Mouse (Mus musculus): ENCODE data around the gene Iqschfp. TPM values are rescaled to one million over a fixed set of nuclear protein-coding genes. Genes with fewer than 3 reads are reported as not detected.

Gene Iqschfp
- polyA plus RNA-seq, 1 experiment: not detected

DNA sequence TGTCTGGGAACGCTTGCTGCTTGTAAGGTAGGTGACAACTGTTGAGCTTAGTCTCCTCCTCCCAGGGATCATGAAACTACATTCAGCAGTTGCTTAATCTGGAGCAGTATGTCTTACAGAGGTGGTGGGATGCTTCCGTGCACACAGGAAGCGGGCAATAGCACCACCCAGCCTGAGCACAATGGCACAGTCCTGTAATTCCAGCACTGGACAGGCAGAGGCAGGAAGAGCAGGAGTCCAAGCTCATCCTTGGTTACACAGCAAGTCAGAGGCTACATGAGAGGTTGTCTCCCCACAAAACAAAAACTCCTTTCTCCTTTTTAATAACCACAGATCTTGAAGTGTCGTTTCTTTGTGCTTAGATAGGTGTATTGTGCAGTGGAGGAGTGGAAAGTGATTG, 619.7 kb downstream of the Iqschfp start:
- TF ChIP-seq POLR2A (IDR thresholded peaks at IDR 0.05; ENCODE audit: control insufficient read depth, extremely low read depth, insufficient read depth, low read length, poor library complexity) (no peak), CTCF (IDR thresholded peaks at IDR 0.05; ENCODE audit: borderline replicate concordance, control insufficient read depth, extremely low read depth, insufficient read depth, low read length, poor library complexity) (no peak)
- DNase-seq: no peak
- Histone ChIP-seq H3K4me1 (replicated peaks; ENCODE audit: control insufficient read depth, insufficient read depth, low read length) (no peaks in the 10 kb centered on the region), H3K4me3 (ENCODE audit: control insufficient read depth, insufficient read depth, low read length) (no peak overlapping the region), H3K36me3 (ENCODE audit: control insufficient read depth, insufficient read depth, low read length) (no peaks in the 10 kb centered on the region), H3K27ac (ENCODE audit: control insufficient read depth, insufficient read depth, low read length) (no peak overlapping the region), H3K27me3 (ENCODE audit: control insufficient read depth, insufficient read depth, low read length) (no peaks in the 10 kb centered on the region)
- WGBS: 86% methylated on average over 4 of the region's 4 CpGs

DNA sequence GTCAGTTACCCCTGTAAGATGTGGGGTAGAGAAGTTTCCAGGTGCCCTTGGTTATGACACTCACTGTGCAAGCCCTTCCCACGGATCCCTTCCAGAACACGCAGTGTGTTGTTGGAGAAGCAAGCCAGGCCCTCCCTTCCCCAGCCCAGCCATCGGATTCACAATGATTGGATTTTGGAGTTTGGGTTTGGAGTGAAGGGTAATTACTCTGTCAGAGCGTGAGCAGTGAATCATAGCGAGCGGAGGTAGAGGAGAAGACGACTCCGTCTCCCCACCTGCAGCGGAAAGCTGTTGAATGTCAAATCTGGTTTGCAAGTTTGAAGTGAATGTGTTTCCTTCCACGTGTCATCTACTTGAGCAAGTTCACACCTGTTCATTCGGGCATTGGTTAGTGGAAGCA, 620.3 kb downstream of the Iqschfp start:
- DNase-seq: no peak
- TF ChIP-seq POLR2A (IDR thresholded peaks at IDR 0.05; ENCODE audit: control insufficient read depth, extremely low read depth, insufficient read depth, low read length, poor library complexity): no peak
- no peak for TF ChIP-seq CTCF (IDR thresholded peaks at IDR 0.05; ENCODE audit: borderline replicate concordance, control insufficient read depth, extremely low read depth, insufficient read depth, low read length, poor library complexity)
- WGBS: 93% methylated on average over 11 of the region's 11 CpGs

GRCm38 (mm10) chr3:68513340-68514119, 621.5 kb downstream of the Iqschfp start:
- WGBS: 94% methylated on average over 7 of the region's 7 CpGs
- Histone ChIP-seq H3K27ac (ENCODE audit: control insufficient read depth, insufficient read depth, low read length) (no peak overlapping the region), H3K36me3 (ENCODE audit: control insufficient read depth, insufficient read depth, low read length) (no peaks in the 10 kb centered on the region), H3K4me3 (ENCODE audit: control insufficient read depth, insufficient read depth, low read length) (no peak overlapping the region), H3K4me1 (replicated peaks; ENCODE audit: control insufficient read depth, insufficient read depth, low read length) (no peaks in the 10 kb centered on the region), H3K27me3 (ENCODE audit: control insufficient read depth, insufficient read depth, low read length) (no peaks in the 10 kb centered on the region)
- TF ChIP-seq CTCF (IDR thresholded peaks at IDR 0.05; ENCODE audit: borderline replicate concordance, control insufficient read depth, extremely low read depth, insufficient read depth, low read length, poor library complexity): no peak
- TF ChIP-seq POLR2A (IDR thresholded peaks at IDR 0.05; ENCODE audit: control insufficient read depth, extremely low read depth, insufficient read depth, low read length, poor library complexity): no peak
- DNase-seq: no peak

More for the DNA sequence above, 620.3 kb downstream of the Iqschfp start:
- Histone ChIP-seq H3K27ac (ENCODE audit: control insufficient read depth, insufficient read depth, low read length) (no peak overlapping the region), H3K27me3 (ENCODE audit: control insufficient read depth, insufficient read depth, low read length) (no peaks in the 10 kb centered on the region), H3K4me1 (replicated peaks; ENCODE audit: control insufficient read depth, insufficient read depth, low read length) (no peaks in the 10 kb centered on the region), H3K4me3 (ENCODE audit: control insufficient read depth, insufficient read depth, low read length) (no peak overlapping the region), H3K36me3 (ENCODE audit: control insufficient read depth, insufficient read depth, low read length) (no peaks in the 10 kb centered on the region)

GRCm38 (mm10) chr3:68514120-68514497, 622.1 kb downstream of the Iqschfp start:
- Histone ChIP-seq H3K27ac (ENCODE audit: control insufficient read depth, insufficient read depth, low read length) (no peak overlapping the region), H3K4me1 (replicated peaks; ENCODE audit: control insufficient read depth, insufficient read depth, low read length) (no peaks in the 10 kb centered on the region), H3K4me3 (ENCODE audit: control insufficient read depth, insufficient read depth, low read length) (no peak overlapping the region), H3K27me3 (ENCODE audit: control insufficient read depth, insufficient read depth, low read length) (no peaks in the 10 kb centered on the region), H3K36me3 (ENCODE audit: control insufficient read depth, insufficient read depth, low read length) (no peaks in the 10 kb centered on the region)
- WGBS: 97% methylated on average over 3 of the region's 3 CpGs
- TF ChIP-seq POLR2A (IDR thresholded peaks at IDR 0.05; ENCODE audit: control insufficient read depth, extremely low read depth, insufficient read depth, low read length, poor library complexity): no peak
- no peak for TF ChIP-seq CTCF (IDR thresholded peaks at IDR 0.05; ENCODE audit: borderline replicate concordance, control insufficient read depth, extremely low read depth, insufficient read depth, low read length, poor library complexity)
- no peak for DNase-seq

DNA sequence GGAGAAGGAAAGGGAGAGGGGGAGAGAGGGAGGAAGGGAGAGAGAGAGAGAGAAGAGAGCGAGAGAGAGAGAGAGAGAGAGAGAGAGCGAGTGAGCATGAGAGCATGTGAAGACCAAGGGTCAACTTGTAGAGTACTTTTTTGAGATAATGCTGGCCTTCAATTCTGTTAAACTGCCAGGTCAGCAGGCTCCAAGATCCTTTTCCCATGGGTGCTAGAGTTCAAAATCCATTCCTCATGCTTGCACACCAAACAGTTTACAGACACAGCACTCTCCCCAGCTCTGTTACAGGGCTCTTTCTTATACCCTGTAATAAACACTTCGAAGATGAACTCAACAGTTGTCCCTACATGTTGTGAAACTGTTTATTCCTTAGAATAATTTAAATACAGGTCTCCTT, 622.7 kb downstream of the Iqschfp start:
- no peak for DNase-seq
- H3K36me3 ChIP-seq (ENCODE audit: control insufficient read depth, insufficient read depth, low read length): no peaks in the 10 kb centered on the region
- 92% methylated on average over 3 of the region's 3 CpGs for WGBS
- H3K27me3 ChIP-seq (ENCODE audit: control insufficient read depth, insufficient read depth, low read length): no peaks in the 10 kb centered on the region
- TF ChIP-seq CTCF (IDR thresholded peaks at IDR 0.05; ENCODE audit: borderline replicate concordance, control insufficient read depth, extremely low read depth, insufficient read depth, low read length, poor library complexity) (no peak), POLR2A (IDR thresholded peaks at IDR 0.05; ENCODE audit: control insufficient read depth, extremely low read depth, insufficient read depth, low read length, poor library complexity) (no peak)
- no peak overlapping the region for H3K27ac ChIP-seq (ENCODE audit: control insufficient read depth, insufficient read depth, low read length)
- H3K4me1 ChIP-seq (replicated peaks; ENCODE audit: control insufficient read depth, insufficient read depth, low read length): no peaks in the 10 kb centered on the region
- H3K4me3 ChIP-seq (ENCODE audit: control insufficient read depth, insufficient read depth, low read length): no peak overlapping the region

GRCm38 (mm10) chr3:68516393-68517081, 624.5 kb downstream of the Iqschfp start:
- no peak for DNase-seq
- TF ChIP-seq CTCF (IDR thresholded peaks at IDR 0.05; ENCODE audit: borderline replicate concordance, control insufficient read depth, extremely low read depth, insufficient read depth, low read length, poor library complexity) (no peak), POLR2A (IDR thresholded peaks at IDR 0.05; ENCODE audit: control insufficient read depth, extremely low read depth, insufficient read depth, low read length, poor library complexity) (no peak)
- no peak overlapping the region for H3K27ac ChIP-seq (ENCODE audit: control insufficient read depth, insufficient read depth, low read length)
- no peaks in the 10 kb centered on the region for H3K27me3 ChIP-seq (ENCODE audit: control insufficient read depth, insufficient read depth, low read length)
- no peaks in the 10 kb centered on the region for H3K4me1 ChIP-seq (replicated peaks; ENCODE audit: control insufficient read depth, insufficient read depth, low read length)
- H3K36me3 ChIP-seq (ENCODE audit: control insufficient read depth, insufficient read depth, low read length): no peaks in the 10 kb centered on the region
- 90% methylated on average over 12 of the region's 12 CpGs for WGBS
- H3K4me3 ChIP-seq (ENCODE audit: control insufficient read depth, insufficient read depth, low read length): no peak overlapping the region

All from thymus, adult 2 months (tissue).